Mouse (Mus musculus): ENCODE results near the gene Tmem274. TPM values are rescaled to one million over a fixed set of nuclear protein-coding genes. Genes with fewer than 3 reads are reported as not detected.
"Not testable (repeated sequence)": the region's sequence is repeated elsewhere in the genome, so short reads cannot be mapped to it uniquely, and the experiment has no call there.

Tmem274 gene
- polyA plus RNA-seq (2014; fragmentation: Nextera tagmentation; extraction: Ambion mirVana) = not detected in 2 replicates

DNA sequence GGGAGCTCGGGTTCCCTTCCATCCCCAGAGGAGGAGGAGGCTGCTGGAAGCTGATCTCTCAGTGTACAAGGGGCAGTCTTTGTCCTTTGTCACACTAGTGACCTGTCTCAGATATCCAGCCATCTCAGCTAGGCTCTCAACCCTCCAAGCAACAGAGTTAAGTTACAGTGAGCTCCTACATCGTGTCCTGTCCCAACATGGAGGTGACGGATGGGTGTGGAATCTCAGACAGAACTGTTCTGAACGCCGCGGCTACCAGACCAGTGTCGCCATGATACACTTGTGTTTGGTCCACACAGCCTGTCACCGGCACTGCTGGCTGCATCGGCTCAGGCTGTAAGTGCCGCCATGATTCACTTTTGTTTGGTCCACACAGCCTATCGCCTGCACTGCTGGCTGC is at the start of gene Tmem274:
Gene Tmem274 (plus strand): TSS at position 301 of the 400 bp plus-strand sequence.
- WGBS = 88% methylated on average over 11 of the region's 11 CpGs
- H3K36me3 ChIP-seq (ENCODE audit: control insufficient read depth, insufficient read depth, low read length) = peaks cover 6% of the 10 kb centered on the region; the same call in 1 of the 2 replicates

DNA sequence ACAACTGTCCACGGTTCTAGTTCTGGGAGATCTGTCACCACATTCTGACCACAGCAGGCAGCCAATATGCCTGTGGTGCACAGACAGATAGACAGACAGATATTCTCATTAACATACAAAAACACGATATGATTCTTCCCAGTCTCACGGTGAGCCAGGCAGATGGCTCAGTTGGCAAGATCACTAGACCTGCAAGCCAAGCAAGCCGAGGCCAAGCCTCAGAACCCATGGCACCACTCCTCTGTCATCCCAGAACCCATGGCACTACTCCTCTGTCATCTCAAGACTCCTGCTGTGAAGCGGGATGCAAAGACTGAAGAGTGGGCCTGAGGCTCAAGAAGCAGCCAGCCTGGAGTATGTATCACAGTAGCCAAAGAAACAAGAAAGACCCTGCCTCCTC is 47.6 kb upstream of the Tmem274 start:
- H3K9ac ChIP-seq (replicated peaks; ENCODE audit: low read length) = no peak overlapping the region
- H3K9me3 ChIP-seq (ENCODE audit: control insufficient read depth, low read length) = no peaks in the 10 kb centered on the region
- H3K27ac ChIP-seq (replicated peaks; ENCODE audit: low read depth, low read length) = no peak overlapping the region
- H3K27me3 ChIP-seq (ENCODE audit: control insufficient read depth, insufficient read depth, low read length) = no peaks in the 10 kb centered on the region
- DNase-seq = no peak
- H3K4me1 ChIP-seq (ENCODE audit: control insufficient read depth, insufficient read depth, low read length) = 0 out of 2 replicates have a peak, but pooled peaks cover under 1% of the 10 kb centered on the region
- 85% methylated on average over 5 of the region's 5 CpGs for WGBS
- H3K4me3 ChIP-seq (replicated peaks; ENCODE audit: low read depth, low read length) = no peak overlapping the region
- ATAC-seq (ENCODE audit: low FRiP score, low TSS enrichment) = no peak
- H3K36me3 ChIP-seq (ENCODE audit: control insufficient read depth, insufficient read depth, low read length) = no peaks in the 10 kb centered on the region
- no peak overlapping the region for H3K4me2 ChIP-seq (ENCODE audit: low read length)

More for the DNA sequence above, at the start of gene Tmem274:
- DNase-seq (no peak), ATAC-seq (ENCODE audit: low FRiP score, low TSS enrichment) (no peak)
- Histone ChIP-seq H3K27me3 (ENCODE audit: control insufficient read depth, insufficient read depth, low read length) (no peaks in the 10 kb centered on the region), H3K4me1 (ENCODE audit: control insufficient read depth, insufficient read depth, low read length) (no peaks in the 10 kb centered on the region), H3K4me3 (replicated peaks; ENCODE audit: low read depth, low read length) (no peak within 1 kb of the TSS), H3K9ac (replicated peaks; ENCODE audit: low read length) (no peak within 1 kb of the TSS), H3K27ac (replicated peaks; ENCODE audit: low read depth, low read length) (no peak within 1 kb of the TSS), H3K9me3 (ENCODE audit: control insufficient read depth, low read length) (no peaks in the 10 kb centered on the region), H3K4me2 (ENCODE audit: low read length) (no peak within 1 kb of the TSS)

DNA sequence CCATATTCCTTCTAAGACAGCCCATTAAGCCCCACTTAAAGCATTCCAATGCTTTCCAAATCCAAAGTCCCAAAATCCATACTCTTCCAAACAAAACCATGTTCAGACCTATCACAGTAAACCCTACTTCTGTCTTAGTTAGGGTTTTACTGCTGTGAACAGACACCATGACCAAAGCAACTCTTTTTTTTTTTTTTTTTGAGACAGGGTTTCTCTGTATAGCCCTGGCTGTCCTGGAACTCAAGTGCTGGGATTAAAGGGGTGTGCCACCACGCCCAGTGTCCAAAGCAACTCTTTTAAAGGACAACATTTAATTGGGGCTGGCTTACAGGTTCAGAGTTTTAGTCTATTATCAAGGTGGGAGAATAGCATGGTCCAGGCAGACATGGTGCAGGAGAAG is 45.3 kb upstream of the Tmem274 start:
- not testable (repeated sequence) for H3K9ac ChIP-seq (replicated peaks; ENCODE audit: low read length); H3K36me3 ChIP-seq (ENCODE audit: control insufficient read depth, insufficient read depth, low read length); H3K4me1 ChIP-seq (ENCODE audit: control insufficient read depth, insufficient read depth, low read length); H3K9me3 ChIP-seq (ENCODE audit: control insufficient read depth, low read length); H3K4me2 ChIP-seq (ENCODE audit: low read length); H3K27me3 ChIP-seq (ENCODE audit: control insufficient read depth, insufficient read depth, low read length); H3K27ac ChIP-seq (replicated peaks; ENCODE audit: low read depth, low read length); ATAC-seq (ENCODE audit: low FRiP score, low TSS enrichment); H3K4me3 ChIP-seq (replicated peaks; ENCODE audit: low read depth, low read length); DNase-seq
- WGBS = 80% methylated on average over 1 of the region's 1 CpGs

DNA sequence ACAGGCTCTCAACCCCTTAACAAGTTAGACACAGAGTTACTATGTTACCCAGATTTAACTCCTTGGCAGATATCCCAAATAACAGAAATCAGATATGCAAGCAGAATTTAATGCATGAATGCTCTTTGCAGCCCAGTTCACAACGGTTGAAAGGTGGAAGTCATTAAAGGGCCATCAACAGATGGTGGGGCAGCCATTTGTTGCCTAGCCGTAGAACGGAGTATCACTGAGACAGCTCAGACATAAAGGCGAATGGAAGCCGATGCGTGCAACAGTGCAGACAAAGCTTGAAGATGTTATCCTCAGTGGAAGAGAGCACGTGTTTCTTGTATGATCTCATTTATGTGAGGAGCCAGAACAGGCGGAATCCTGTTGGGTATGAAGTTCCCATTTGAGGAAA is 36.6 kb upstream of the Tmem274 start:
- DNase-seq (no peak), ATAC-seq (ENCODE audit: low FRiP score, low TSS enrichment) (no peak)
- H3K27ac ChIP-seq (replicated peaks; ENCODE audit: low read depth, low read length) = no peak overlapping the region
- no peak overlapping the region for H3K4me3 ChIP-seq (replicated peaks; ENCODE audit: low read depth, low read length)
- H3K4me2 ChIP-seq (ENCODE audit: low read length) = no peak overlapping the region
- no peaks in the 10 kb centered on the region for H3K9me3 ChIP-seq (ENCODE audit: control insufficient read depth, low read length)
- H3K36me3 ChIP-seq (ENCODE audit: control insufficient read depth, insufficient read depth, low read length) = no peaks in the 10 kb centered on the region
- H3K9ac ChIP-seq (replicated peaks; ENCODE audit: low read length) = no peak overlapping the region
- no peaks in the 10 kb centered on the region for H3K27me3 ChIP-seq (ENCODE audit: control insufficient read depth, insufficient read depth, low read length)
- peaks cover 6% of the 10 kb centered on the region for H3K4me1 ChIP-seq (ENCODE audit: control insufficient read depth, insufficient read depth, low read length)
- WGBS = 75% methylated on average over 8 of the region's 8 CpGs

DNA sequence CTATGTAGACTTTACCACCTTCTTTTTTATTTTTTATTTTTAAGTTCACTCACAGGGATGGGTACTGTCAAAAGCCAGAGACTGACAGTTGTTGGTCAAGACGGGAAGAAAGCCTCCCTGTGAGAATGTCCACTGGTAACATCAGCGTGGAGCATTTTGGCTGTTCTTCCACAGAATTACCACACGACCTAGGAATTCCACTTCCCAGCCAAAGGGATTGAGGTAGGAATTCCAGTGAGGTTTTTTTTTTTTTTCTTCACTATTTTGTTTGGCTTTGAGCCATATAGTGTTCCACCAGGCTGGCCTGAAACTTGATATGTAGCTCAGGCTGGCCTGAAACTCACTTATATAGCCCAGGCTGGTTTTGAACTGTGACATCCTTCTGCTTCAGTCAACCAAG is 34.7 kb upstream of the Tmem274 start:
- Histone ChIP-seq H3K4me1 (ENCODE audit: control insufficient read depth, insufficient read depth, low read length) (peaks cover 12% of the 10 kb centered on the region), H3K36me3 (ENCODE audit: control insufficient read depth, insufficient read depth, low read length) (no peaks in the 10 kb centered on the region), H3K9ac (replicated peaks; ENCODE audit: low read length) (no peak overlapping the region), H3K9me3 (ENCODE audit: control insufficient read depth, low read length) (no peaks in the 10 kb centered on the region), H3K27ac (replicated peaks; ENCODE audit: low read depth, low read length) (no peak overlapping the region), H3K27me3 (ENCODE audit: control insufficient read depth, insufficient read depth, low read length) (no peaks in the 10 kb centered on the region), H3K4me2 (ENCODE audit: low read length) (no peak overlapping the region), H3K4me3 (replicated peaks; ENCODE audit: low read depth, low read length) (no peak overlapping the region)
- ATAC-seq (ENCODE audit: low FRiP score, low TSS enrichment) = no peak
- DNase-seq = no peak
- 70% methylated on average over 3 of the region's 3 CpGs for WGBS

DNA sequence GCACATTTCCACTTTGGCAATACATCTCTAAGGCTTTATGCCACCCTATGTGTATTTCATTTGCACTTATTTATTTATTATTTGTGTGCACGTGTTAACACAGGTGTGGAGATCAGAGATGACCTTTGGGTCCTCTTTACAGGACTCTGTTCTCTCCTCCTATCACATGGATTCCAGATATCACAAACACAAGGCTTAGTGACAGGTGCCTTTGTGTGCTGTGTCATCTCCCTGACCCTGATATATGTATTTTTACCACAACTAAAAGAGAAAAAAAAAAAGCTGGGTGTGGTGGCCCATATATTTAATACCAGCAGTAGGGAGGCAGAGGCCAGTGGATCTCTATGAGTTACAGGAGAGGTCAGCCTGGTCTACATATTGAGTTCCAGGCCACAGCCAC is 32.7 kb upstream of the Tmem274 start:
- Histone ChIP-seq H3K4me1 (ENCODE audit: control insufficient read depth, insufficient read depth, low read length) (peaks cover 12% of the 10 kb centered on the region), H3K36me3 (ENCODE audit: control insufficient read depth, insufficient read depth, low read length) (no peaks in the 10 kb centered on the region), H3K27ac (replicated peaks; ENCODE audit: low read depth, low read length) (peak overlapping the region; percentile 94), H3K4me3 (replicated peaks; ENCODE audit: low read depth, low read length) (peak overlapping the region; percentile 30; the same call in 1 of the 2 replicates), H3K4me2 (ENCODE audit: low read length) (peak overlapping the region; percentile 61), H3K27me3 (ENCODE audit: control insufficient read depth, insufficient read depth, low read length) (no peaks in the 10 kb centered on the region), H3K9me3 (ENCODE audit: control insufficient read depth, low read length) (no peaks in the 10 kb centered on the region), H3K9ac (replicated peaks; ENCODE audit: low read length) (peak overlapping the region; percentile 54; the same call in 1 of the 2 replicates)
- no peak for DNase-seq
- no peak for ATAC-seq (ENCODE audit: low FRiP score, low TSS enrichment)
- WGBS = 78% methylated on average over 1 of the region's 1 CpGs

DNA sequence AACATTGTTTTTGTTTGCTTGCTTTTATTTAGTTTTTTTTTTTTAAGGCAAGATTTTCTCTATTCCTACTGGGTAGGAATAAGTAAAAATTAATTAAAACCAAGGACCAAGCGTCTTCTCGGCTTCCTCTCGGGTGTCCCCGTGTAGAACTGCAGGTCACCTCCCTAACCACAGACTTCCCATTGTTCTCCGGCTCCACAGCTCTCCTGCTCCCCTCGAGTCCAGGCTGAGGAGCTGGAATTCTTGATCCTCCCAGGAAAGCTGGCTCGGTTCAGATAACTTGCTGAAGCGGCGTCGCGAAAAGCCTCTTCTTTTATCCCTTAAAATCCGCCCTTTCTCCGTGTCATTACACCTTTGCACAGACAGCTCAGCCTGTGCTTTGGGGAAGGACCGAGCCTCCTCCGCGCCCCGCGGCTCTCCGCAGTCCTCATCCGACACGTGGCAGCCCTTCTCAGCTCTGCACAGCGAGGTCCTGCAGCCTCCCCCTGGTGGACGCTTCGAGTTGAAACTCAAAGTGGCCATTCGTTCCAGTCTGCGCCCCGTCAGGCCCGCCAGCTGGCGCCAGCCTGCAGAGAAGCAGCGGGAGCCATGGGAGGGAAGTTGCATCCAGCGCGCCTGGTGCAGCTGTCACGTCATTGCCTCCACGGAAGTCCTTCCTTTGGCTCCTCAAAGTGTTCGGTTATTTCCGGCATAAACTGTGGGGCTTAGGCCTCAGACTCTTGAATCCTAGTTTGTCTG is 32.0 kb upstream of the Tmem274 start:
- Histone ChIP-seq H3K9ac (replicated peaks; ENCODE audit: low read length) (peak overlapping the region; percentile 54), H3K36me3 (ENCODE audit: control insufficient read depth, insufficient read depth, low read length) (no peaks in the 10 kb centered on the region), H3K9me3 (ENCODE audit: control insufficient read depth, low read length) (no peaks in the 10 kb centered on the region), H3K4me1 (ENCODE audit: control insufficient read depth, insufficient read depth, low read length) (peaks cover 12% of the 10 kb centered on the region), H3K27ac (replicated peaks; ENCODE audit: low read depth, low read length) (peak overlapping the region; percentile 94), H3K4me3 (replicated peaks; ENCODE audit: low read depth, low read length) (peak overlapping the region; percentile 30), H3K27me3 (ENCODE audit: control insufficient read depth, insufficient read depth, low read length) (no peaks in the 10 kb centered on the region), H3K4me2 (ENCODE audit: low read length) (peak overlapping the region; percentile 61)
- peak; percentile 97 for ATAC-seq (ENCODE audit: low FRiP score, low TSS enrichment)
- DNase-seq = peak; percentile 97
- under 1% methylated on average over 36 of the region's 36 CpGs for WGBS

DNA sequence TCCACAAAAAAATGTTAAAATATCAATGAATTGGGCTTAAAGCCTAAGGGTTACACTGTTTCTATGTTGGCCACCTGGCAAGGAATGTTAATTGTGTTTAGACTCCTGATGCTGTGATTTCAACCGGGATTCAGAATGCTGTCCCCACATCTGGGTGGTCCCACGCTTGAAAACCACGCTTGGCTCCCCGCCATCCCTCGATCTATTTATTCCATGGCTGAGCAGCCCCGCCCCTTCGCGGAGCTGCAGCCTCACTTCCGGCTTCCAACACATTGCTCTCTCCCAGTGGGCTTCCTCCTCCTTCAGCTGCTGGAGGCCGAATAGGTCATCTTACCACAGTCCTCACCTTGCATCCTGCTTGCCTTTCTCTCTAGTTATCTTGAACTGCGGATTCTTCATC is 31.3 kb upstream of the Tmem274 start:
- WGBS = under 1% methylated on average over 11 of the region's 11 CpGs
- H3K9me3 ChIP-seq (ENCODE audit: control insufficient read depth, low read length) = no peaks in the 10 kb centered on the region
- DNase-seq = peak; percentile 89
- no peaks in the 10 kb centered on the region for H3K36me3 ChIP-seq (ENCODE audit: control insufficient read depth, insufficient read depth, low read length)
- peak overlapping the region; percentile 61 for H3K4me2 ChIP-seq (ENCODE audit: low read length)
- peak overlapping the region; percentile 94 for H3K27ac ChIP-seq (replicated peaks; ENCODE audit: low read depth, low read length)
- H3K4me3 ChIP-seq (replicated peaks; ENCODE audit: low read depth, low read length) = peak overlapping the region; percentile 30; the same call in 1 of the 2 replicates
- H3K4me1 ChIP-seq (ENCODE audit: control insufficient read depth, insufficient read depth, low read length) = peaks cover 12% of the 10 kb centered on the region
- ATAC-seq (ENCODE audit: low FRiP score, low TSS enrichment) = peak; percentile 53
- no peaks in the 10 kb centered on the region for H3K27me3 ChIP-seq (ENCODE audit: control insufficient read depth, insufficient read depth, low read length)
- peak overlapping the region; percentile 54; the same call in 1 of the 2 replicates for H3K9ac ChIP-seq (replicated peaks; ENCODE audit: low read length)

DNA sequence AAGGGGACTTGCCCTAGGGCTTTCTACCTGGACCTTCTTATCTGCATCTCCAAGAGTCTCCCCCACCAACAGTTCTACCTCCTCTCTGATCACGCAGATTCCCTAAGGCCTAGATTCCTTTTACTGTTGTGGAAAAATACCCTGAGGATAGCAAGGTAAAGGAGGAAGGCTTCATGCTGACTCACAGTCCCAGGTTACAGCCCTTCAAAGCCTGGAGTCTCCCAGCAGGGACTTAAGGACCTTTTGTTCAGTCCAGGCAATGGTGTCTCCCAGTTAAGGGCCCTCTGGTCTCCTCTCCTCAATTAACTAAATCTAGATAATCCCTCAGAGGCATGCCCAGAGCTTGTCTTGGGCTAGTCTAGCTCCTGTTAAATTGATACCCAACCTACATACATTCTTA is 30.9 kb upstream of the Tmem274 start:
- H3K36me3 ChIP-seq (ENCODE audit: control insufficient read depth, insufficient read depth, low read length) = no peaks in the 10 kb centered on the region
- DNase-seq = no peak
- peak overlapping the region; percentile 61 for H3K4me2 ChIP-seq (ENCODE audit: low read length)
- WGBS = 24% methylated on average over 1 of the region's 1 CpGs
- H3K27ac ChIP-seq (replicated peaks; ENCODE audit: low read depth, low read length) = peak overlapping the region; percentile 94
- H3K27me3 ChIP-seq (ENCODE audit: control insufficient read depth, insufficient read depth, low read length) = no peaks in the 10 kb centered on the region
- peaks cover 12% of the 10 kb centered on the region for H3K4me1 ChIP-seq (ENCODE audit: control insufficient read depth, insufficient read depth, low read length)
- ATAC-seq (ENCODE audit: low FRiP score, low TSS enrichment) = no peak
- H3K4me3 ChIP-seq (replicated peaks; ENCODE audit: low read depth, low read length) = no peak overlapping the region
- H3K9ac ChIP-seq (replicated peaks; ENCODE audit: low read length) = peak overlapping the region; percentile 54; the same call in 1 of the 2 replicates
- no peaks in the 10 kb centered on the region for H3K9me3 ChIP-seq (ENCODE audit: control insufficient read depth, low read length)
